Mouse (Mus musculus) urinary bladder, adult 18-20 months (tissue): ENCODE measurements at regions not wholly inside any gene's neighbourhood (a gene's known extent, or its start where the extent isn't known, plus 50 kb on each side); places are given as distances from the start of the nearest gene placed in this dataset.

ENCODE experiments used
- DNase-seq, 2 experiments: peaks; one replicate each; pipeline ENCODE4 v3.0.0; 2022; ENCODE audit warnings: low spot score in 2 of 2, mixed read lengths in 2 of 2

- DNase-seq: no peak
Measured at GRCm38 (mm10) chr13:44597666-44598065, 131.6 kb upstream of the Jarid2 start.

DNA sequence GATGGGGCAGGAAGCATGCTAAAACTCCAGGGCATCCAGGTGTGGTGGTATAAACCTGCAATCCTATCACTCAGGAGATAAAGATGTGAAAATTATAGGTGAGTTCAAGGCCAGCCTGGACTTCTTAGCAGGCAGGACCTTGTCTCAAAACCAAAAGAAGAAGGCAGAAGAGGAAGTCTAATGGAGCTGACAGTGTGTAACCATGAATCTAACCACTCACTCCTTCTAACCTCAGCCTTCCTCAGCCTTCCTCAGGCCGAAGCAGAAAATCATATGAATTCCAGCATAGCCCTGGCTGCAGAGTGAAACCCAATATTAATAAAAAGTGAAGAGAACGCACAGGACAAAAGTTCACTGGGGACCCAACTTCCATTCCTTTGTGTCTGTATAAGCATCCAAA lies 128.2 kb upstream of the Jarid2 start:
- no peak for DNase-seq

- DNase-seq: no peak
Measured at GRCm38 (mm10) chr13:44602658-44603057, 126.6 kb upstream of the Jarid2 start.

DNA sequence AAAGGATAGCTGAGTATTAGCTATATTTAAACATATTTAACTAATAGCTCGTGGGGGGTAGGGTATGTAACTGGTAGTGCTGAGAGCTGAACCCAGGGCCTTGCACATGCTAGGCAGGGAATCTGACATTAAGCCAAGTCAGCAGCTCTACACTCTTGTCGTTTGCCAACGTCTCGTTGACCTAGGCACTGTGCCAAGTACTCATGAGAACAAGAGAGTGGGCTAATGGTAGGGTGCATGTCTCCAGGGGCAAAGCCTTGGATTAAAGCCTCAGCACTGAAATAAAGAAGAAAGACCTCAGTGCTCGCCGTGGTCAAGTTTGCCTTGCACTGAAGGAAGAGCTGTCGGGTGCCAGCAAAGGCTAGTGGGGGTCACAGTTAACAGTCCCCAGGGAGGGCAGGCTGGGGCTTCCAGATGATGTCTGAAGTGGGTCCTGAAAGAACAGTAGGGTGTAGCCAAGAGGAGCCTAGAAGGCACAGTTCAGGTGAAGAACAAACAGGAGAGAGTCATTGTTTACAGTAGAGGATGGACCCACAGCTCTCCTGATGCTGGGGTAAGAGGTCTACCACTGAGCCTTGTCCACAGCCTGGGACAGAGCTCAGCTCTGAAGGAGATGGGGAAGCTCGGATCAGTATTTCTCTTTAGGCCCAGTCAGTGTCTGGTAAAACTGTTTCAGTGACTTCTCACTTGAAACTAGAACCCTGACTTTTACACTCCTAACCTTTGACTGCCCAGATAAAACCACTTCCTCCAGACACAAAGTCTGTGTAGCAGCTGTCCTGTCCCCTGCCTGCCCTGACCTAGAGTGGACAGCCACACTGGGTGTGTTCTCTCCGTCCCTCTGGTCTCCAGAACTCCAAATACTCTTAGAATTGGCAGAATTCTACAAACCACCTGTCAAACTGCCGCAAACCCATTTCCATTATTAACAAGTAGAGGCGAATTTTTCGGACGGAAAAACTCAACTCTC lies 121.7 kb upstream of the Jarid2 start:
- DNase-seq: no peak

- no peak for DNase-seq
Measured at GRCm38 (mm10) chr13:44608286-44608675, 121.0 kb upstream of the Jarid2 start.

- no peak for DNase-seq
Measured at GRCm38 (mm10) chr13:44608681-44609335, 120.5 kb upstream of the Jarid2 start.

DNA sequence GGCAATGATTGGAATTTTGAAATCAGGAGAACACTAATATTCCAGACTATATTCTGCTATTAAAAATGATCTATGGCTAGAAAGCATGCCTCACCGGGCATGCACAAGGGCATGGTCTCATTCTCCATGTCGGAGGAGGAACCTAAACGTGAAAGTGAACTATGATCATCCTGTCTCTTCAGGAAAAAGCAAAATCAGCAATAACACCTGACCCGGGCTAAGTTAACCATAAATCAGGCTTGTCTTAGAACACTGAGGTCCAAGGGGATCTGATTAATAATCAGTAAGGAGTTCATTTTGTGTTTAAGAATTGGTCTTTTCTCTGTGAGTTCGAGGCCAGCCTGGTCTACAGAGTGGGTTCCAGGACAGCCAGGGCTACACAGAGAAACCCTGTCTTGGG lies 119.7 kb upstream of the Jarid2 start:
- no peak for DNase-seq

DNA sequence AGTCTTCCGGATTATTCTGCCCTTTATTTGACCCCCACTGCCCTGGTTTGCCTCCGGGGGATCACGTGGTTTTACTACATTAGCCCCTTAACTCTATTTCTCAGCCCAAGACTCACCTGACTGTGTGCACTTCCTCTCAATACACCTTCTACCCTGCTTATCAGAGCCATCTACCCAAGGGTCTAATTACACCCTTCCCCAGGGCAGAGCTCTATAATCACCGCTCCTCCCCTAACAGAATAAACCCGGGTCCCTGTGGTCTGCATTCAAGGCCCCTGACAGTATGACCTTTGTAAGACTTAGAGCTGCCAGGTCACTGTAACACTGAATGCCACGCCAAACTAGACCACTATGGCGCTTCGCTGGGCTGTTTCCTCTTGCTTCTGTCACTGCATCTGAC lies 113.6 kb upstream of the Jarid2 start:
- no peak for DNase-seq

- no peak for DNase-seq
Measured at GRCm38 (mm10) chr13:44618368-44618767, 110.9 kb upstream of the Jarid2 start.

- DNase-seq: peak; percentile 29 to 44
Measured at GRCm38 (mm10) chr13:44622661-44623355, 106.5 kb upstream of the Jarid2 start.

DNA sequence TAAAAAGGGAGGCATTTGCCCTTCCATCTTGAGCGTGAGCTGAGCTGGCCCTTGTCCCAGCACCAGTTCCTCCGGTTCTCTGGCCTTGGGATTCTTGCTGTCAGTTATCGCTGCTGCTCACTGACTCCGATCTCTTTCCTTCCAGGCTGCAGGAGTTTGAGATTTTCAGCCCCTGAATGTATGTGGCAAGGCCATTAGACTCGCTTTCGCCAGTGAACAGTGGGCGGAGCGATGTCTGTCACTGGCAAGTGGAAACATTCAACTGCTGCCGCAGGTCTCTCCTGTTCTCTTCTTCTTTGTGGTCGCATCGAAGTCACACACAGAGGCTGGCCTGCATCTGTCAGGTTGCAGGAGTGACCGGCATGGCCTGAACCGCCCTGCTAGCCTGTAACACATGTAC lies 104.6 kb upstream of the Jarid2 start:
- DNase-seq: no peak

DNA sequence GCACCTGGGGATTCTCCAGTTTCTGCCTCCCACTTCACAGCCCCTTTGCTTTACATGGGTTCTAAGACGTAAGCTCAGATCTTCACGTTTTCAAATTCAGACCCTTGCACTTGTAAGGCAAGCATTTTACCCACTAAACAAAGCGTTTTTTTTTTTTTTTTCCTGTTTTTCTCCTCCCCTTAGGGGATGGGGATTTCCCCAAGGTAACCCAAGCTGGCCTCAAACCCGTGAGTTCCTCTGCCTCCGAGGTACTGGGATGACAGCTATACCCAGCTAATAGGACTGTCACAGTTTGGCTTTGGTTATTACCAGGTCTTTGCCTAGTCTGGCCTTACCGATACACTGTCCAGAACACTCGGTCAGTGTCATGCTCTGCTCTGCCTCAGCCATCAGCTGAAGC lies 103.5 kb upstream of the Jarid2 start:
- DNase-seq: no peak

GRCm38 (mm10) chr13:44626806-44627205 lies 102.5 kb upstream of the Jarid2 start:
- DNase-seq: no peak

GRCm38 (mm10) chr13:44630061-44630460 lies 99.2 kb upstream of the Jarid2 start:
- DNase-seq: no peak

GRCm38 (mm10) chr13:44634616-44635015 lies 94.7 kb upstream of the Jarid2 start:
- no peak for DNase-seq

GRCm38 (mm10) chr13:44635221-44636007 lies 93.9 kb upstream of the Jarid2 start:
- DNase-seq: no peak

- no peak for DNase-seq
Measured at GRCm38 (mm10) chr13:44636008-44636335, 93.3 kb upstream of the Jarid2 start.

- DNase-seq: no peak
Measured at GRCm38 (mm10) chr13:44642361-44642760, 86.9 kb upstream of the Jarid2 start.

- DNase-seq: no peak
Measured at GRCm38 (mm10) chr13:44650052-44650451, 79.2 kb upstream of the Jarid2 start.

- no peak for DNase-seq
Measured at GRCm38 (mm10) chr13:44651259-44652238, 77.7 kb upstream of the Jarid2 start.
